Mouse (Mus musculus) lung, embryonic 14.5 days (tissue): ENCODE measurements at regions not wholly inside any gene's neighbourhood (a gene's known extent, or its start where the extent isn't known, plus 50 kb on each side); places are given as distances from the start of the nearest gene placed in this dataset.

ENCODE experiments used
- ATAC-seq: fragments of 200-750 bp; cut with Nextera tagmentation; 2 replicates; pipeline ENCODE4 v1.8.0; 2017; ENCODE audit warnings: mild to moderate bottlenecking, moderate TSS enrichment, moderate library complexity; ENCODE audit not compliant: insufficient read depth
- DNase-seq: peaks from one replicate; pipeline ENCODE4 v3.0.0-alpha.2; 2015
- H3K27ac ChIP-seq: fragments of 300-500 bp; sonication (generic); 2 replicates; pipeline ENCODE4 v1.5.1; 2014; ENCODE audit warnings: low read depth, mild to moderate bottlenecking, moderate library complexity
- H3K27me3 ChIP-seq: fragments of 300-500 bp; sonication (generic); 2 replicates; pipeline ENCODE4 v1.6.1; 2014; ENCODE audit warnings: low read length, control low read depth; ENCODE audit not compliant: insufficient read depth
- H3K36me3 ChIP-seq: fragments of 300-500 bp; sonication (generic); 2 replicates; pipeline ENCODE4 v1.6.1; 2014; ENCODE audit warnings: control low read depth; ENCODE audit not compliant: insufficient read depth
- H3K4me1 ChIP-seq: fragments of 300-500 bp; sonication (generic); 2 replicates; pipeline ENCODE4 v1.6.1; 2014; ENCODE audit warnings: antibody characterized with exemption, control low read depth; ENCODE audit not compliant: insufficient read depth
- H3K4me2 ChIP-seq: fragments of 300-500 bp; sonication (generic); 2 replicates; pipeline ENCODE4 v1.6.1; 2014; ENCODE audit warnings: mild to moderate bottlenecking
- H3K4me3 ChIP-seq: fragments of 300-500 bp; sonication (generic); 2 replicates; pipeline ENCODE4 v1.5.1; 2014; ENCODE audit warnings: low read depth, low read length
- H3K9ac ChIP-seq: fragments of 300-500 bp; sonication (generic); 2 replicates; pipeline ENCODE4 v1.6.1; 2014
- H3K9me3 ChIP-seq: fragments of 300-500 bp; sonication (generic); 2 replicates; pipeline ENCODE4 v1.6.1; 2016; ENCODE audit warnings: low read depth, low read length, control low read depth
- CTCF ChIP-seq: IDR thresholded peaks from 2 replicates; pipeline ENCODE4 v1.5.1; 2016; ENCODE audit warnings: antibody characterized with exemption, low read depth
- WGBS: fragments of 180-500 bp; shearing (Covaris S2); extraction: QIAGEN DNeasy Blood & Tissue Kit; methylation state at CpG from one replicate; pipeline ENCODE4 v1.1.7; 2014; 5-methylcytosine and 5-hydroxymethylcytosine counted together

DNA sequence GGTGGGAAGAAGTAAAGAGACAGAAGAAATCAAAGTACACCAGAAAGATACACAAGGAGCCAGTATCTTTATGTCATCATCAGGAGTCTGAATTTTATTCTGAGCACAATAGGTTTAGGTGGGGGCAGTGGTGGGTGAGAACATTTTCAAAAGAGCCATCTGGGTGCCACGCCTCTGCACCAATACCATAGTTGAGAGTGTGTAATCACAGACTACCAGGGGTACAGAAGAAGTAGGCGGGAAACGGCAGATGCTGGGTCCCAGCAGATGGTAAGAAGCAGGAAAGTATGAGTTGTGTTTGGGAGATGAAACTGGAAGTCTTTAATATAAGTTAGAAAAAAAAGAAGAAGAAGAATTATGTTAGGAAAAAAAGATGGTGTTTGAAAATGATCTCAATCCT is 682.7 kb upstream of the Pou3f3 start:
- Histone ChIP-seq H3K9ac (no peak overlapping the region), H3K4me1 (no peaks in the 10 kb centered on the region), H3K4me2 (no peak overlapping the region), H3K27ac (no peak overlapping the region), H3K4me3 (no peak overlapping the region), H3K36me3 (no peaks in the 10 kb centered on the region), H3K9me3 (no peaks in the 10 kb centered on the region), H3K27me3 (no peaks in the 10 kb centered on the region)
- WGBS: 87% methylated on average over 3 of the region's 3 CpGs
- DNase-seq (no peak), ATAC-seq (no peak)
- TF ChIP-seq CTCF: no peak

DNA sequence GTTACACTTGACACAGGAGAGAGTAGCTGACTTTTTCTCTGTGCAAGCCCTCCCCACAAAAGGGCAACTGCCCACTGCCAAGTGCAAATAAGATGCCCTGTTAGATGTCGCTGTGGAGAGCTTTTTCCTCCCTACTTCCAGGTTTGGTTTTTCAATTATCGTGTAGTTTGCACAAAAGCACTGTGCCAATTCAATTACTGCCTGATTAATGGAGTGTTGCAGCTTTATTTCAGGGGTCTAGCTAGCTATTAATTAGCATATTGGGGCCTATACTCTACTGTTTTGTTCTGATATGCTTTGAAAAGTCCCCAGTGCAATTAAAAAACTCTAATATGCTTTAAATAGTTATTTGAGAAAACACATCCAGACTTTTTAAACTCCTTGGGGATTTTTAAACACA is 676.6 kb upstream of the Pou3f3 start:
- 66% methylated on average over 2 of the region's 2 CpGs for WGBS
- no peak overlapping the region for H3K4me3 ChIP-seq

DNA sequence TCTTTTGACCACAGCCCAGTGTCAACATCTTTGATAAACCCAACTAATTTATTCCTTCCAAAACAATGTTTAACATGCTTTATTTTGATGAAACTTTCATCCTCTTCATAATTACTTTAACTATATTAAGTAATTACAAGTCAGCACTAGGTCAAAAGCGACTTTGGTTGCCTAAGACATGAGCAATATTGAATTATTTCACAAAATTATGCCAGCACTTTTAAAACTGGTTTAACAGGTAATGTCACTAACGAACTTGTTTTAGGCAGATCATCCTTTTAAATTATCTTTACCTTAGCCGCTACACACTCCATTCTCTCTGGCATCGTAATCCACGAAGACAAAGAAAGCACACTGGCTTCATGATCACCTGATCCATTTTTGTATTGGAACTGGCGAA is 669.8 kb upstream of the Pou3f3 start:
- Histone ChIP-seq H3K27me3 (no peaks in the 10 kb centered on the region), H3K4me3 (no peak overlapping the region), H3K4me1 (no peaks in the 10 kb centered on the region), H3K9ac (no peak overlapping the region), H3K4me2 (no peak overlapping the region), H3K9me3 (no peaks in the 10 kb centered on the region), H3K36me3 (no peaks in the 10 kb centered on the region), H3K27ac (no peak overlapping the region)
- no peak for TF ChIP-seq CTCF
- ATAC-seq: no peak
- WGBS: 73% methylated on average over 6 of the region's 6 CpGs
- DNase-seq: no peak

More for the DNA sequence above, 676.6 kb upstream of the Pou3f3 start:
- Histone ChIP-seq H3K27ac (no peak overlapping the region), H3K9me3 (no peaks in the 10 kb centered on the region), H3K9ac (no peak overlapping the region), H3K4me2 (no peak overlapping the region), H3K4me1 (no peaks in the 10 kb centered on the region), H3K36me3 (no peaks in the 10 kb centered on the region), H3K27me3 (no peaks in the 10 kb centered on the region)
- DNase-seq (no peak), ATAC-seq (no peak)
- TF ChIP-seq CTCF: no peak

DNA sequence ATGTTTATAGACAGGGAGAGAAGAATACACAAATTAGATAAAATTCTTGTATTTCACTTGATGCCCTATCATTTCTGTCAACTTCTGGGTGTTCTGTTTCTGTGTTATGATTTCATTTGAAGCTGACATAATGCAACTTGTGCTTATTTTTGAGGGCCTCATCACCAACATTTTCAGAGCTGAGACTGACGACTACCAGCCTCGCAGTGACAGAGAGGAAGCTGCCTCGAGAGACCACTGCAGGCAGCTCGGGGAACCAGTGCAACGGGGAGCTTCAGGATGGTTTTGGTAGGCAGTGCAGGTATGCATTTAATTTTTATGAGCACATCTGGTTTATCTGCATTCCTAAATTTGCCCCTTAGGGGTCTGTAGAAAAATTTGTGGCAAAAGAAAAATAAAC is 669.1 kb upstream of the Pou3f3 start:
- H3K9me3 ChIP-seq: no peaks in the 10 kb centered on the region
- no peak overlapping the region; the same call in 1 of the 2 replicates for H3K27ac ChIP-seq
- DNase-seq (peak; percentile 86), ATAC-seq (peak; percentile 84)
- no peak for TF ChIP-seq CTCF
- no peaks in the 10 kb centered on the region for H3K27me3 ChIP-seq
- H3K36me3 ChIP-seq: no peaks in the 10 kb centered on the region
- no peaks in the 10 kb centered on the region for H3K4me1 ChIP-seq
- no peak overlapping the region for H3K4me3 ChIP-seq
- WGBS: 28% methylated on average over 5 of the region's 5 CpGs
- H3K9ac ChIP-seq: no peak overlapping the region
- peak overlapping the region; percentile 40 for H3K4me2 ChIP-seq

DNA sequence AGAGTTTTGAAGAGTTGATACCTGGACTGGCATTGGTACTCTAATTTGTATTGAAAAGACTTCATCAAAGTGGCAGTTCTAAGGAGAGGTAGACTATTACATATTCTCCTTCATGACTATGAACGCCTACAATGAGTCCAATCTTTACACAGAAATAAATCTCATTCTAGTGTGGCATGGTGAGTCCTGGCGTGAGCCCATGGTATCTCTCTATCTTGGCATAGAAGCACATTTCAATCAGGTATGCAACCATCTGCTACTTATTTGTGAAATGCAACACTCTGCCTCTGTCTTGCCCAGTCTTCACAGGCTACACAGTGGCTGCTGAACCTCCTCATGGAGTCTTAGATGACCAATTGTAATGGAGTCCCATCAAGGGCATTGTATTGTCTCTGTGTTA is 661.8 kb upstream of the Pou3f3 start:
- TF ChIP-seq CTCF: no peak
- Histone ChIP-seq H3K4me2 (no peak overlapping the region), H3K9me3 (no peaks in the 10 kb centered on the region), H3K27ac (no peak overlapping the region), H3K4me3 (no peak overlapping the region), H3K36me3 (no peaks in the 10 kb centered on the region), H3K4me1 (no peaks in the 10 kb centered on the region), H3K27me3 (no peaks in the 10 kb centered on the region), H3K9ac (no peak overlapping the region)
- ATAC-seq (no peak), DNase-seq (no peak)
- WGBS: 78% methylated on average over 2 of the region's 2 CpGs

DNA sequence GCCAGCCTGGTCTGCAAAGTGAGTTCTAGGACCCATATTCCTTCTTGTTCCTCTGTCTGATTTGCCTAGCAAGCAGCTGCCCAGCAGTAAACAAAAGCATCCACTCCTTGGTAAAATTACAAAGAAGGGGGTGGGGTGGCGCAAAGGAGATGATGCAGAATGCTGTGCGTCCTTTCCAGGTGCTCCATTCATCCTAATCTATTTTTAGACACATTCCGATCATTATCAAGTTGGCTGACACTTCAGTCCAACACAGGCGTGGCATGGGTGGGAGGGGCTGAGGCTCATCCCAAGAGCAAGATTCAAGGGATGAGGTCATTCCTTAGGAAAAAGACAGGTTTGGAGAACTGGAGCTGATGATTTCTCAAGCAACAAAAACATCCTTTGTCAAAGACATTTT is 660.2 kb upstream of the Pou3f3 start:
- Histone ChIP-seq H3K9ac (no peak overlapping the region), H3K9me3 (no peaks in the 10 kb centered on the region), H3K4me1 (no peaks in the 10 kb centered on the region), H3K27ac (no peak overlapping the region), H3K4me3 (no peak overlapping the region), H3K36me3 (no peaks in the 10 kb centered on the region), H3K27me3 (no peaks in the 10 kb centered on the region), H3K4me2 (no peak overlapping the region)
- no peak for ATAC-seq
- TF ChIP-seq CTCF: no peak
- WGBS: 66% methylated on average over 4 of the region's 4 CpGs
- DNase-seq: no peak

DNA sequence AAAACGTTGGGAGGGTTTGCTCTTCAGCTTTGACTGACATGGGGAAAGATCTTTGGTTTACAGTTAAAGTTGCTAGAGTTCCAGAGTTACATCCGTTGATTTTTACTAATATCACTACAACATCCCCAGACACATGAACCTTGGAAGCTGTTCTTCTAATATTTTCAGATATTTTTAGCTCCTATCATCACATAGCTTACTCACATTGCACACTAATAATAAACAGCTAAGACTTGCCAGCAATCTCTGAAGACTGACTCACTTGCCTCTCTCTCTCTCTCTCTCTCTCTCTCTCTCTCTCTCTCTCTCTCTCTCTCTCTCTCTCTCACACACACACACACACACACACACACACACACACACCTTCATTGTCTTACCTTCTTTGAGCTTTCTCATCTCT is 654.0 kb upstream of the Pou3f3 start:
- no peak for TF ChIP-seq CTCF
- no peak overlapping the region for H3K27ac ChIP-seq
- no peaks in the 10 kb centered on the region for H3K36me3 ChIP-seq
- H3K9ac ChIP-seq: no peak overlapping the region
- 35% methylated on average over 2 of the region's 2 CpGs for WGBS
- H3K27me3 ChIP-seq: no peaks in the 10 kb centered on the region
- ATAC-seq (no peak), DNase-seq (peak; percentile 12)
- no peaks in the 10 kb centered on the region for H3K9me3 ChIP-seq
- H3K4me2 ChIP-seq: no peak overlapping the region
- no peak overlapping the region for H3K4me3 ChIP-seq
- no peaks in the 10 kb centered on the region for H3K4me1 ChIP-seq

DNA sequence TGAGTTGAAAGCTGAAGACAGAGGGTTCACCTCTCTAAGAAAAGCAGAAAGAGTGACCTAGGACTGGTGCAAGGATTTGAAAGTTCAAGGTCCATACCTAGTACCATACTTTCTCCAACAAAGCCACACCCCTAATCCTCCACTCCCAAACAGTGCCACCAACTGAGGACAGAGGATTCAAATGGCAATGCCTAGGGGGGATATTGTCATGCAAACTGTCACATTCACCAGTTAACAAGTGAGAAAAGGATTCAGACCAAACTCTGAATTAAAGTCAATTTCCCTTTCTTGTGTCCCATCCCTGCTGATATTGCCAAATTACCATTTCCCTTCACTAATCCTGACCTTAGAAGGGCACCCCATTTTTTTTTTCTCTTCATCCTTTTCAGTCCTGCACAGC is 637.1 kb upstream of the Pou3f3 start:
- no peak for TF ChIP-seq CTCF
- Histone ChIP-seq H3K27ac (no peak overlapping the region), H3K4me2 (no peak overlapping the region), H3K36me3 (no peaks in the 10 kb centered on the region), H3K4me1 (no peaks in the 10 kb centered on the region), H3K9ac (no peak overlapping the region), H3K9me3 (no peaks in the 10 kb centered on the region), H3K27me3 (no peaks in the 10 kb centered on the region), H3K4me3 (no peak overlapping the region)
- DNase-seq (no peak), ATAC-seq (no peak)
